Mouse (Mus musculus) heart, postnatal 10 days (tissue): Measurements from ENCODE around the gene Senp7. TPM values are rescaled to one million over a fixed set of nuclear protein-coding genes. Genes with fewer than 3 reads are reported as not detected.
A peak's percentile ranks its signal among the peaks of the same experiment; 100 is the strongest.
"Not testable (repeated sequence)": the region's sequence is repeated elsewhere in the genome, so short reads cannot be mapped to it uniquely, and the experiment has no call there.

Source experiments
- DNase-seq, 2 experiments: peaks; one replicate each; pipeline ENCODE4 v3.0.0; 2021
- intact Hi-C: fragments of 180-260 bp; cut with DNase I; formaldehyde crosslinking; loops from one replicate; pipeline ENCODE4 v1.15.1; 2025
- total RNA-seq, 2 experiments: library from RNA; stranded (reverse); gene quantifications; 2 replicates each; pipeline ENCODE4 v1.2.3; 2021

Senp7 gene
- total RNA-seq, 2 experiments from 2014 or later, result 19.8 to 21.6 TPM

GRCm38 (mm10) chr16:56064334-56064990 is 16.3 kb downstream of the Senp7 start:
- DNase-seq, result peak; percentile 50 to 71
- intact Hi-C loops, result loop anchor here (1.0 to 5.0 kb wide), 4 partner anchors 42 to 113 kb away; no protein-coding TSS in a partner anchor

DNA sequence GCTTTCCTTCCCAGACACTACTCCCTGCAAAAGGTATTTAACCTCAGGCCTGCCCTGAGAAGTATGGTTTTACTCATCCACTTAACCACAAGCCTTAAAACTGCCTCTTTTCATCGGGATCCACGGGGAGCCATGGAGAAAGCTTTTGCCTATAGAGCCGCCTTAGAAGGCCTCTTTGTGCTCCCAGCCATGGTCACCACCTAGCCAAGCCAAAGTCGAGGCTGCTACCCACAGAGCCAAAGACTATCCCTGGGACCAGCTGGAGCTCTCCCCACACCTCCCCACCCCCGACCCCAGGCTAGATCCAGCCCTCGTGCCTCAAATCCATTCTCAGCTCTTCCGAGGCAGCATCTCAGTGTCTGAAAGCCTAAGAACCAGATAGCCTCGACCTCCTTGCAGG is 18.0 kb downstream of the Senp7 start:
- intact Hi-C loops, result no loop called here
- no peak for DNase-seq

DNA sequence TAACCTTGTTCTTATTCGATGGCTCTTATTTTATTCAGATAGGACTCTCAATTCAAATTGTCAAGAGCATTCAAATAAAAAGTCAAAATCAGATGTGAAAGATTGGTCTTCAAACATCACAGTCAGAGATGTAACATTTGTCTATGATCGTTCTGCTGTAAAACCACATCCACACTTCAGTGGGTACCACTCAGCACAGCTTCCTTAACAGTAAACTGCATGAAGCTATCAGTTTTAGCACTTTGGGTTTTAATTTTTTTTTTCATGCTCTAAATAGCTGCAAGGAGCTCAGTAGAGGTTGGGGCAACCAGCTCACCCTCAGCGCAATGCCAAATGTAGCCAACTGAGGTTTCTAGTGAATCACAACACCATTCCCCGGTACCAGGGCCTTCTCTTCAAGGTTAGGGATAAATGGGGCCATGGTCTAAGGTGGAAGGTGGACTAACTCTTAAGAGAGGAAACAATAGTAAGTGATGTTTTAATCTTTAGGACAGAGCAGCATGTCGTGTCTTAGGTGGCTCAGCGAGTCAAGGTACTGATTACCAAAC is 20.5 kb downstream of the Senp7 start:
- no peak for DNase-seq
- intact Hi-C loops, result no loop called here

DNA sequence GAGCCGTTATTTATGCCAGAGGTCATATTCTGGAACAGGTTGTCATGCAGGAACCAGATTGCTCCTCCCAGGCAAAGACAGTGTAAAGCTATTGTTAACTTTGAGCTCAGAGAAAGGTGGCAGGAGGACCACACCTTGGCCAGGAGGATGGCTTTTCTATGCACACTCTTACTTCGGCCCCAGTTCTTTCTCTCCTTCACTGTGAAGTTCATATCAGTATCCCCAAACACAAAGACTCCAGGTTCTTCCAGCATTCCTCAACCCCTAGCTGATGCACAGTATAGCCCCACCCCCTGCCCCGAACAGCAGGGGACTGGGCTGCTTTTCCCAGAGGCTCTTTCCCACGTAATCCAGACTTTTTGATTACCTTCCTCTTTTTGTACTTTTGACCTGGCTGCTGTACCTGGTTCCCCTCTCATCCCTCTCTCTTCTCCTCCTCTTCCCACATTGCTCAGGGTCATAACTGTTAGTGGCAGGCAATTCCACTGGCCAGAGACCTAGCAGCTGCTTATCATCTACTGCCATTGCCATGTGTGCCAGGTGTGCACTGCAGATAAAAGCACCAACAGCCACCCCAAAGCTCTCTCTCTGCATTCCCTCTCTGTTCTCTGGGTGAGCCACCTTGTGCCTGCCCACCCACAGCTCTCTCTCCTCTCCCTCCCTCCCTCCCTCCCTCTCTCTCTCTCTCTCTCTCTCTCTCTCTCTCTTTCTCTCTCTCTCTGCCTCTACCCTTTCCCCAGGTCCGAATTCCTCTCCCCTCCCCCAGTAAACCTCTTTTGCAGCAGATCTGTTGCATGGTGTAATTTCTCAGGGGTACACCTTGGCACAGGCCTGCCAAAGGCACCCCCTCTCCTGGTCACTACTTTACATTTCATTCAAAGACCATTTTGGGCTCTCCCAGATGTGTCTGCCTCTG is 23.4 kb downstream of the Senp7 start:
- no peak for DNase-seq
- intact Hi-C loops, result no loop called here

DNA sequence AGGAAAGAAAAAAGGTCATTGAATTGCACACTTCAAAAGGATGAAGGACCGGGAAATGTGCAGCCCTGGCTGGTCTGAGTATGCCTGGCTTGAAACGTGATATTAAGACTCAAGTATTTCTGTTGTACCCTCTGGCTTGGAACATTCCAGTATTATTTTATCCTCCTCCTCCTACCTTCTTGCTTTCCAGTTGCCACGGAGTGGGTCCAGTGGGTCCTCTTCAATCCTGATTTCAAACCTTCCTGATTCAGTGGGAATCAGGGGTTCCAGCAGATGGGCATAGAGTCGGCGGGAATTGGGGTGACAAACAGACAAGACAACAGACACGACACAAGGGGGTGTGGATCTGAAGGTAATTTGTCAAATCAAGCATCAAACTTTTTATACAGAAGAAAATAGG is 24.4 kb downstream of the Senp7 start:
- intact Hi-C loops, result no loop called here
- DNase-seq, result no peak

- intact Hi-C loops, DNase-seq: not testable (repeated sequence)
Observed at GRCm38 (mm10) chr16:56073150-56073549, 25.0 kb downstream of the Senp7 start.

DNA sequence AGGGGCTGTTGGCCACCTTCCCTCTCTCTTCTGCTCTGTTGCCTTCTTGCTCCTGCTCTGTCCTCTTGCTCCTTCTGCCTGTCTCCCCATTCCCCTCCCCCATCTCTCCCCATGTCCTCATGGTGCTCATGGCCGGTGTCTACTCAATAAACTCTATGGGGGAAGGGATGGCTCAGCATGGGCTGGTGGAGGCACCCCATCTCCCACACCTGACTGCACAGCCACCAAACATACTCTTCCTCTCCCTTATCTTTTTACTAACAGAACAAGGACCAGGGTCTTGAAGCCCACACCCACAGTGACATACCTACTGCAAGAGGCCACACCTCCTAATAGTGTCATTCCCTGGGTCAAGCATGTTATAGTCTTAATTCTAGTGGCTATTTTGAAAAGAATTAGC is 26.0 kb downstream of the Senp7 start:
- DNase-seq, result no peak
- intact Hi-C loops, result loop anchor here (2.0 kb wide), 1 partner anchor 107 kb away; the partner anchor contains the start of gene Rpl24

- intact Hi-C loops, result loop anchor here (2.0 kb wide), 1 partner anchor 108 kb away; the partner anchor contains the start of gene Rpl24
Observed at GRCm38 (mm10) chr16:56074565-56074964, 26.4 kb downstream of the Senp7 start.

DNA sequence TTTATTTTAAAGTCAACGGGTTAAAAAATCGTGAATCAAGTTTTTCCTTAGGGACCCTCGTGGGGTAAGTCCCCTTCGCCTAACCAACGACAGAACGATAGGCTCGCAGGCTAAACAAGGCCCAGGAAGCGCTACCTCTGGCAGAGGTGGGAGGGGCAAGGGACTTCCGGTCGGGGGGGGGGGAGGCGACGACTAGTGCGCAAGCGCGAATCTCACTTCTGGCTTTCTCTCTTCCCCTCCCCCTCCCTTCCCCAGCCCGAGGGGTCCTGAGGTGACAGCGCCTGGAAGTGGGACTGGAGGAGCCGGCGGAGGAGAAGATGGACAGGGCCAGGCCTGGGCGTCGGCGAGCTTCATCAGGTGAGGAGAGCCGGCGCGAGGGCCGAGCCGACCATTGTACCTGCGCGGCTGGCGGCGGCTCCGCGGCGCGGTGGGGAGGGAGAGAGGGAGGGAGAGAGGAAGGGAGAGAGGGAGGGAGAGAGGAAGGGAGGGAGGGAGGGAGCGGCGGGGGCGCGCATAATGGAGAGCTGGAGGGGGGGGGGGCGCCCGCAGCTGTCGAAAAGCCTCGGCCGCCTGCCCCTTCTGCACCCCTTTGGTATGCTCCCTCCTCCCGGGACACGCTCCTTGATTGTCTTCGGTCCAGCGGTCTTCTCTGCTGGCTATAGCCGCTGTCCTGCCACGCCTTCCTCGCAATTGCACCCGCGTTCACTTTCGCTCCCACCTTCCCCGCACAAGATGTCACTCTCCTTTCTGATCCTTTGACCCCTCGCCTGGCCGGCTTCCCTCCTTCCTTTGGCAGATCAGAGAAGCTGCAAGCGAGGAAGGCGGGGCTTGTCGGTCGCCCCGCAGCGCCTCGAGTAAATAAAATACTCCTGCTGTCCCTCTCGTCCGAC is 27.3 kb downstream of the Senp7 start:
- DNase-seq, result peak; percentile 89 to 92
- intact Hi-C loops, result loop anchor here (2.0 to 5.0 kb wide), 2 partner anchors 42 to 109 kb away; partner anchors contain the start of gene Rpl24

More at GRCm38 (mm10) chr16:56074565-56074964, 26.4 kb downstream of the Senp7 start:
- no peak for DNase-seq

- intact Hi-C loops, result loop anchor here (5.0 kb wide), 1 partner anchor 41 kb away; no protein-coding TSS in a partner anchor
- DNase-seq, result peak; percentile 39 to 50
Observed at GRCm38 (mm10) chr16:56076121-56076869, 28.2 kb downstream of the Senp7 start.

DNA sequence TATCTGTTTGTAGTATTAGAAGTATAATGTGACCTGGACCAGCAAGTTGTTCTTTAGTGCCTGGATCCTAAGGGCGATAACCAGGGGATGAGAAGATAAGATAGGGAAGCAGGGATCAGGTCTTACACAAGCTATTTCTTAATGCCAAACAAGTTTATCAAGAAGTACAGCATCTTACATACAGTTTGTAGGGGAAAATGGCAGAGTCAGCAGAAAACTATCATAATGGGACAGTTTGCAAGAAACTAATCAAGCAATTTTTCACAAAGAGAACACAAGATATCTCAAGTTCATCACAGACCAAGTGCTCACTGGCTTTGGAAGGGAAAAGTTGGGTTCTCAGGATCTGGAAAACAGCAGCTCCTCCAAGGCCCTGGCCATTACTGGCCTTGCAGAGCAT is 31.3 kb downstream of the Senp7 start:
- intact Hi-C loops, result loop anchor here (5.0 kb wide), 1 partner anchor 38 kb away; no protein-coding TSS in a partner anchor
- DNase-seq, result no peak

- intact Hi-C loops, result no loop called here
- no peak for DNase-seq
Observed at GRCm38 (mm10) chr16:56081691-56082090, 33.6 kb downstream of the Senp7 start.

- intact Hi-C loops, result no loop called here
- DNase-seq, result no peak
Observed at GRCm38 (mm10) chr16:56086336-56086735, 38.2 kb downstream of the Senp7 start.

- intact Hi-C loops, result no loop called here
- no peak for DNase-seq
Observed at GRCm38 (mm10) chr16:56090385-56090784, 42.2 kb downstream of the Senp7 start.

- intact Hi-C loops, DNase-seq: not testable (repeated sequence)
Observed at GRCm38 (mm10) chr16:56096401-56097018, 48.4 kb downstream of the Senp7 start.

DNA sequence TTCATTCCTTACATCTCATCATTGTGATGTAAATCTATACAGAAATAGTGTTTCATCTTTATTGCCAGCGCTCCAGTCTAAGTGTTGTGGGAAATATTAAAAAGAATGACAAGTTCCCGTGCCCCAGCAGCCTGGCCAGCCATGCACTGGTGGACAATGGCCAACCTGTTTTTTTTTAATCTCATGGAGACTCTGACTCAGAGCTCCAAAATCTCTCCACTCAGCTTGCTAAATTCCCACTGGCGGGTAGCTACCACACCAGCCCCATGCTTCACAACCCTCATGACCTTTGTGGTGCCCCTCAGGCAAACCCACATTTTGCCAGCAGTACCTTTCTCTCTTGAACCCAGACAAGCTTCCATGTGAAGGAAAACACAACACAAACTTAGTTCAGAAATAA is 67.6 kb downstream of the Senp7 start:
- intact Hi-C loops, result loop anchor here (5.0 kb wide), 1 partner anchor 38 kb away; no protein-coding TSS in a partner anchor
- peak; percentile 65 to 68 for DNase-seq

GRCm38 (mm10) chr16:56116155-56116554 is 68.0 kb downstream of the Senp7 start:
- peak; percentile 12 to 24 for DNase-seq
- intact Hi-C loops, result loop anchor here (5.0 kb wide), 1 partner anchor 39 kb away; no protein-coding TSS in a partner anchor

DNA sequence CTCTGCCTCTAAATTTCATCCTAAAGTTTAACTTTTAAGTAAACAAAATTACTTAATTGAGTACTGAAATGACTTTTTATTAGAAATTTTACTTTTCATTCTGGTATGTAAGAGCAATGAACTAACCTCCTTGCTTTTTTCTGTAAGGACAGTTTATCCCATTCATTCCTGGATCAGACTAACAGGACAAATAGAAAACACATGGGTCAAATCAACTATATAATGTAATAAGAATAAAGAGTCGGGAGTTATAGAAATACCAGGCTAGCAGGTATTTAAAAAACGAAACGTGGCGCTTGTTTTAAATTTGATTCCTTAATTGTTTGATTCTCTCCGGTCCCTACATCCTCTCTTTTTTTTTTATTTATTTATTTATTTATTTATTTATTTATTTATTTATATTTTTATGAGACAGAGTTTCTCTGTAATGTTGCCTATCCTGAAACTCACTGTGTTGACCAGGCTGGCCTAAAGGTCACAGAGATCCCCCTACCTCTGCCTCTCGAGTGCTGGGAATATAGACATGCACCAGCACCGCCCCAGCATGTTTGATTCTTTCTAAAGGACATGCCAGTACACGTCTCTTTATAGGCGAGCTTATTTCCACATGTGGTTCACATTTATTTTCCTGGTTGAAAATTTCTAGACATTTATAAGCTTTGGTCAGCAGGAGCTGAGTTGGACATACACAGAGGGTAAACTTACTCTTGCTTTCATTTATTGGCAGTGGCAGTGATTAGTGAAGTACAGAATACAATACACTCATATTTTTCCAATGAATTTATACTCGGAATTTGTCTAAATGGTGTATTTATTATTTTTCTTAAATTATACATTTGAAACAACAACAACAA is 69.4 kb downstream of the Senp7 start:
- intact Hi-C loops, result loop anchor here (5.0 kb wide), 1 partner anchor 40 kb away; no protein-coding TSS in a partner anchor
- DNase-seq, result no peak
